Mouse (Mus musculus): ENCODE measurements around the gene Epn2. TPM values are rescaled to one million over a fixed set of nuclear protein-coding genes. Genes with fewer than 3 reads are reported as not detected.

The Epn2 gene
- 1.7 and 1.9 TPM in 2 replicates for polyA plus RNA-seq (2012; rRNA removed)
- polyA plus RNA-seq (2014; fragmentation: Nextera tagmentation; extraction: Ambion mirVana) = 1.3 and 1.7 TPM in 2 replicates

GRCm38 (mm10) chr11:61578983-61579877 is at the start of gene Epn2:
Gene Epn2, minus strand, starts transcription at chr11:61579687.
- H3K4me1 ChIP-seq (replicated peaks; ENCODE audit: control insufficient read depth in 2 of 2, insufficient read depth in 2 of 2, low read length in 1 of 2) = no peaks in the 10 kb centered on the region

GRCm38 (mm10) chr11:61626509-61626908 is 47.0 kb upstream of the Epn2 start:
- Histone ChIP-seq H3K36me3 (replicated peaks; ENCODE audit: control insufficient read depth, insufficient read depth, low read depth) (no peaks in the 10 kb centered on the region), H3K9ac (replicated peaks) (no peak overlapping the region), H3K27ac (no peak overlapping the region), H3K9me3 (ENCODE audit: control insufficient read depth, low read length) (no peaks in the 10 kb centered on the region), H3K4me3 (ENCODE audit: insufficient read depth in 1 of 2, low read depth in 2 of 2, low read length in 2 of 2) (no peak overlapping the region), H3K27me3 (ENCODE audit: control insufficient read depth, insufficient read depth, low read length) (no peaks in the 10 kb centered on the region), H3K4me1 (replicated peaks; ENCODE audit: control insufficient read depth in 2 of 2, insufficient read depth in 2 of 2, low read length in 1 of 2) (no peaks in the 10 kb centered on the region), H3K4me2 (ENCODE audit: low read depth) (no peak overlapping the region)
- WGBS (ENCODE audit: insufficient replicate concordance) = 92% methylated on average over 1 of the region's 1 CpGs
- TF ChIP-seq CTCF (IDR thresholded peaks at IDR 0.05; ENCODE audit: low read depth) (0 out of 2 replicates have a peak, but pooled peaks have one; percentile 15), EP300 (IDR thresholded peaks at IDR 0.05; ENCODE audit: low read depth) (no peak)
- ATAC-seq (ENCODE audit: insufficient read depth) (no peak), DNase-seq (ENCODE audit: low read depth in 3 of 3, low spot score in 3 of 3) (no peak)

More at GRCm38 (mm10) chr11:61578983-61579877, at the start of gene Epn2:
- Histone ChIP-seq H3K4me3 (ENCODE audit: insufficient read depth in 1 of 2, low read depth in 2 of 2, low read length in 2 of 2) (peak within 1 kb of the TSS; percentile 56 to 65), H3K27ac (no peak within 1 kb of the TSS), H3K4me2 (ENCODE audit: low read depth) (peak within 1 kb of the TSS; percentile 85), H3K36me3 (replicated peaks; ENCODE audit: control insufficient read depth, insufficient read depth, low read depth) (no peaks in the 10 kb centered on the region), H3K9ac (replicated peaks) (peak within 1 kb of the TSS; percentile 14), H3K9me3 (ENCODE audit: control insufficient read depth, low read length) (no peaks in the 10 kb centered on the region), H3K27me3 (ENCODE audit: control insufficient read depth, insufficient read depth, low read length) (peaks cover 24% of the 10 kb centered on the region)
- TF ChIP-seq CTCF (IDR thresholded peaks at IDR 0.05; ENCODE audit: low read depth) (no peak), EP300 (IDR thresholded peaks at IDR 0.05; ENCODE audit: low read depth) (no peak)
- ATAC-seq (ENCODE audit: insufficient read depth) (peak; percentile 83), DNase-seq (ENCODE audit: low read depth in 3 of 3, low spot score in 3 of 3) (peak; percentile 14 to 31 (median 24))
- WGBS (ENCODE audit: insufficient replicate concordance) = under 1% methylated on average over 78 of the region's 93 CpGs

- 66% methylated on average over 7 of the region's 7 CpGs for WGBS (ENCODE audit: insufficient replicate concordance)
Measured at GRCm38 (mm10) chr11:61625136-61625535, 45.6 kb upstream of the Epn2 start.

GRCm38 (mm10) chr11:61620762-61621161 is 41.3 kb upstream of the Epn2 start:
- H3K36me3 ChIP-seq (replicated peaks; ENCODE audit: control insufficient read depth, insufficient read depth, low read depth) = no peaks in the 10 kb centered on the region
- WGBS (ENCODE audit: insufficient replicate concordance) = 46% methylated on average over 8 of the region's 8 CpGs
- DNase-seq (ENCODE audit: low read depth in 3 of 3, low spot score in 3 of 3) (no peak), ATAC-seq (ENCODE audit: insufficient read depth) (no peak)
- no peak overlapping the region for H3K4me3 ChIP-seq (ENCODE audit: insufficient read depth in 1 of 2, low read depth in 2 of 2, low read length in 2 of 2)
- H3K9ac ChIP-seq (replicated peaks) = no peak overlapping the region
- no peak for TF ChIP-seq CTCF (IDR thresholded peaks at IDR 0.05; ENCODE audit: low read depth)
- TF ChIP-seq EP300 (IDR thresholded peaks at IDR 0.05; ENCODE audit: low read depth) = no peak
- no peaks in the 10 kb centered on the region for H3K9me3 ChIP-seq (ENCODE audit: control insufficient read depth, low read length)
- no peak overlapping the region for H3K27ac ChIP-seq
- H3K27me3 ChIP-seq (ENCODE audit: control insufficient read depth, insufficient read depth, low read length) = peaks cover 5% of the 10 kb centered on the region; the same call in 1 of the 2 replicates
- 0 out of 2 replicates have a peak overlapping the region, but pooled peaks have one; percentile 7 for H3K4me2 ChIP-seq (ENCODE audit: low read depth)
- H3K4me1 ChIP-seq (replicated peaks; ENCODE audit: control insufficient read depth in 2 of 2, insufficient read depth in 2 of 2, low read length in 1 of 2) = no peaks in the 10 kb centered on the region

More at GRCm38 (mm10) chr11:61625136-61625535, 45.6 kb upstream of the Epn2 start:
- no peak overlapping the region for H3K9ac ChIP-seq (replicated peaks)
- no peak for TF ChIP-seq CTCF (IDR thresholded peaks at IDR 0.05; ENCODE audit: low read depth)
- TF ChIP-seq EP300 (IDR thresholded peaks at IDR 0.05; ENCODE audit: low read depth) = no peak
- no peak overlapping the region for H3K4me3 ChIP-seq (ENCODE audit: insufficient read depth in 1 of 2, low read depth in 2 of 2, low read length in 2 of 2)
- H3K27me3 ChIP-seq (ENCODE audit: control insufficient read depth, insufficient read depth, low read length) = no peaks in the 10 kb centered on the region
- no peak for DNase-seq (ENCODE audit: low read depth in 3 of 3, low spot score in 3 of 3)
- ATAC-seq (ENCODE audit: insufficient read depth) = no peak
- H3K4me2 ChIP-seq (ENCODE audit: low read depth) = no peak overlapping the region
- H3K4me1 ChIP-seq (replicated peaks; ENCODE audit: control insufficient read depth in 2 of 2, insufficient read depth in 2 of 2, low read length in 1 of 2) = no peaks in the 10 kb centered on the region
- H3K36me3 ChIP-seq (replicated peaks; ENCODE audit: control insufficient read depth, insufficient read depth, low read depth) = no peaks in the 10 kb centered on the region
- H3K27ac ChIP-seq = no peak overlapping the region
- no peaks in the 10 kb centered on the region for H3K9me3 ChIP-seq (ENCODE audit: control insufficient read depth, low read length)

- Histone ChIP-seq H3K27ac (no peak overlapping the region), H3K4me1 (replicated peaks; ENCODE audit: control insufficient read depth in 2 of 2, insufficient read depth in 2 of 2, low read length in 1 of 2) (no peaks in the 10 kb centered on the region), H3K4me3 (ENCODE audit: insufficient read depth in 1 of 2, low read depth in 2 of 2, low read length in 2 of 2) (no peak overlapping the region), H3K27me3 (ENCODE audit: control insufficient read depth, insufficient read depth, low read length) (peaks cover 5% of the 10 kb centered on the region; the same call in 1 of the 2 replicates), H3K9me3 (ENCODE audit: control insufficient read depth, low read length) (no peaks in the 10 kb centered on the region), H3K36me3 (replicated peaks; ENCODE audit: control insufficient read depth, insufficient read depth, low read depth) (no peaks in the 10 kb centered on the region), H3K4me2 (ENCODE audit: low read depth) (peak overlapping the region; percentile 7; the same call in 1 of the 2 replicates), H3K9ac (replicated peaks) (no peak overlapping the region)
- TF ChIP-seq CTCF (IDR thresholded peaks at IDR 0.05; ENCODE audit: low read depth) = peak; percentile 81
- no peak for TF ChIP-seq EP300 (IDR thresholded peaks at IDR 0.05; ENCODE audit: low read depth)
- ATAC-seq (ENCODE audit: insufficient read depth) (no peak), DNase-seq (ENCODE audit: low read depth in 3 of 3, low spot score in 3 of 3) (peak; percentile 16 to 26 (median 20))
- 2% methylated on average over 17 of the region's 17 CpGs for WGBS (ENCODE audit: insufficient replicate concordance)
Measured at GRCm38 (mm10) chr11:61620254-61620670, 40.8 kb upstream of the Epn2 start.
